Mouse (Mus musculus) yolk sac, embryonic 10.5 days (tissue): ENCODE results near the gene Krt75.
A peak's percentile ranks its signal among the peaks of the same experiment; 100 is the strongest.

Source experiments
- DNase-seq: peaks from one replicate; pipeline ENCODE4 v3.0.0-alpha.2; 2017; ENCODE audit warnings: low spot score

Krt75 gene

GRCm38 (mm10) chr15:101573796-101574345 lies at the start of gene Krt75:
Krt75 (minus strand) TSS chr15:101573904.
- DNase-seq = no peak

- no peak for DNase-seq
Measured at GRCm38 (mm10) chr15:101599123-101599522, 25.4 kb upstream of the Krt75 start.

GRCm38 (mm10) chr15:101588216-101588615 lies 14.5 kb upstream of the Krt75 start:
- no peak for DNase-seq

- DNase-seq = no peak
Measured at GRCm38 (mm10) chr15:101584456-101584855, 10.8 kb upstream of the Krt75 start.

- DNase-seq = no peak
Measured at GRCm38 (mm10) chr15:101583211-101583965, 9.7 kb upstream of the Krt75 start.

- DNase-seq = no peak
Measured at GRCm38 (mm10) chr15:101581701-101582100, 8.0 kb upstream of the Krt75 start.

- no peak for DNase-seq
Measured at GRCm38 (mm10) chr15:101575506-101575905, 1.8 kb upstream of the Krt75 start.

GRCm38 (mm10) chr15:101567780-101568179 lies 5.9 kb downstream of the Krt75 start:
- no peak for DNase-seq

- no peak for DNase-seq
Measured at GRCm38 (mm10) chr15:101562850-101563249, 10.9 kb downstream of the Krt75 start, which contains the start of gene Krt90. Krt90 (minus strand) TSS chr15:101562950.

GRCm38 (mm10) chr15:101558034-101558646 lies 15.6 kb downstream of the Krt75 start:
- peak; percentile 8 for DNase-seq

GRCm38 (mm10) chr15:101553169-101553568 lies 20.5 kb downstream of the Krt75 start:
- peak; percentile 6 for DNase-seq

- no peak for DNase-seq
Measured at GRCm38 (mm10) chr15:101552188-101552587, 21.5 kb downstream of the Krt75 start.

- no peak for DNase-seq
Measured at GRCm38 (mm10) chr15:101550567-101550966, 23.1 kb downstream of the Krt75 start, which contains the start of gene Krt82. Krt82 (minus strand) TSS chr15:101550667.

- no peak for DNase-seq
Measured at GRCm38 (mm10) chr15:101544478-101544877, 29.2 kb downstream of the Krt75 start.

GRCm38 (mm10) chr15:101542543-101542942 lies 31.2 kb downstream of the Krt75 start:
- DNase-seq = no peak

- DNase-seq = no peak
Measured at GRCm38 (mm10) chr15:101538580-101538900, 35.2 kb downstream of the Krt75 start.

- no peak for DNase-seq
Measured at GRCm38 (mm10) chr15:101537864-101538579, 35.7 kb downstream of the Krt75 start.

GRCm38 (mm10) chr15:101536054-101536850 lies 37.5 kb downstream of the Krt75 start:
- DNase-seq = no peak

- no peak for DNase-seq
Measured at GRCm38 (mm10) chr15:101532720-101533119, 41.0 kb downstream of the Krt75 start, which contains the start of gene Krt84. Krt84 (minus strand) TSS chr15:101532820.

- no peak for DNase-seq
Measured at GRCm38 (mm10) chr15:101522556-101523232, 51.0 kb downstream of the Krt75 start.

- peak; percentile 19 for DNase-seq
Measured at GRCm38 (mm10) chr15:101519792-101520191, 53.9 kb downstream of the Krt75 start.
